Mouse (Mus musculus) granulocyte monocyte progenitor cell, adult 5-6 weeks (primary cell): ENCODE results near the gene Cox11. TPM values are rescaled to one million over a fixed set of nuclear protein-coding genes. Genes with fewer than 3 reads are reported as not detected.

Source experiments
- ATAC-seq: replicated peaks from 2 replicates; pipeline ENCODE4 v1.8.0; 2016; ENCODE audit warnings: mild to moderate bottlenecking, moderate TSS enrichment, inconsistent platforms; ENCODE audit not compliant: poor library complexity, severe bottlenecking
- total RNA-seq, 2 experiments: library from RNA; stranded (forward) in 1 of 2; stranded (reverse) in 1 of 2; fragments of 200-712, 200-1000 nt in 1 of 2; fragments of >200 nt in 1 of 2; fragmentation: Nextera tagmentation in 1 of 2; gene quantifications; 2 replicates each; pipeline ENCODE4 v1.2.3; 2014 to 2017

Cox11 gene
- total RNA-seq, 2 experiments from 2014 or later, result 8.4 to 12.2 TPM

DNA sequence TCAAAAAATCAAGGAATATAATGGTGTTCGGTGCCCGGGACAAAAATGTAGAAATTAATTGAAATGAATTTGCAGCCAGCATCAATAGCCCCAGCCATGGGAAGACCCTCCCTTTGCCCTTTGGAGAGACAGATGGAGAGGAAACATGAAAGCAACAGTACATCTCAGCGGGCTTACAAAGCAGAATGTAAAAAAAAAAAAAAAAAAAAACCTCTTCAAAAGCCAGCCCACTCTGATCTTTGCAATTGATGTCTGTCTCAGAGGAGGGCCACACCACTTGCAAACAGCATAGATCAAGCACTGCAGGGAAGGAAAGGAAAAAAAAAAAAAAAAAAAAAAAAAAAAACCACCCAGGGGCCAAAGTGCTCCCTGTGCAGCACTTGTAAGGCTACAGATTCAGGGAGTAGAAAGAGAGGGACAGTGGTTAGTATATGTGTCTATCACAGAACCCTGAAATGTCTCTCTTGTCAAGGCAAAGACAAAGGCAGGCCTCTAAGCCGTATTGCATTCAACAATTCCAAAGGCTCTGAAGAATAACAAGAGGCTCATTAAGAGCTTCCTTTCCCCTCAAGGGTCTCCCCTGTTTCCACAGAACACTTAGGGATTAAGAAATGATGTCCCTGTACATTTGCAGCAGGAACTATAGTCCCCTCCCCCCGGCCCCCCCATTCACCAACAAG, 25.8 kb downstream of the Cox11 start:
- ATAC-seq, result no peak

DNA sequence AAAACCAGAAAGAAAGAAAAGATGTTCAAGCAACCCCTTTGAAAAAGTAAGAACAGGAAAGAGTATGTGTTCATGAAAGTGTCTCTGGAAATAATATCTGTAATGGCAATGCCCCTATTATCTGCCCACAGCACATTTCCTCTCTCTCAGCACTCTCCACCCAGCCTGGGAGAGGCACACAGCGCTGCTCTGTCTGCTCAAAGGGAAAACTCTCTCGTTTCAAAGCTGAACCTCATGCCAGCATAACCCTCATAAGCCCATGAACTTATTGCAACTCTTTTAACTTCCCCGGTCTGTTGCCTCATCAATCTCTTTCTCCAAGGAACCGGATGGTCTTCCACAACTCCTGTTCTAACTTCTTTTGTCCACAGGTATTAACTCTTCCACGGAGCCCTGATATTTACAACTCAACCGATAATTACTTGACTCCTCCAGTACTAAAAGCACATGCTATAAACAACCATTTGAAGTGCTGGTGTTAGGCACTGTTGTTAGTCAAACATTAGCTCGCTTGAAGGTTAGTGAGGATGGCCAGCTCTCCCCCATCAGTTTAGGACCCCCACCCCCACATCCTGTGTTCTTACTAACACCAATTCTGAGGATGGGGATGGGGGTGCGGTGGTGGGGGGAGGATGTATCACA, 26.5 kb downstream of the Cox11 start:
- no peak for ATAC-seq

DNA sequence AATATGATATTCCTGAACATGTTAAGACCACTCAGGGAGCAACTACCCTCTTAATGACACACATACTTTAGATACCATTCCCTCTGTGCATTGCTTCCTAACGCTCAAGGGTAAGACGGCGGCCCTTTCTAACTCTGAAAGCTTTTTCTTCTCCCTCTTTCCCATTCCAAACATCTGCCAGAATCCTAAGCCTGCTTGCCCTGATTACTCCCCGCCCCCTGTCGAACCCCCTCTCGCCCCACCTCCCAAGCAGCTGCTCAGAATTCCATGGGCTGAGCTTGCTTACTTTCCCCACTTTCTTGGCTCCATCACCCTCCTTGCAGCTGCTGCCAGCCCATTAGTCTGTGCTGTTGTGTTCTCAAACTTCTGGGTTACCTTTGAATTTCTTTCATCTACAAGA, 27.2 kb downstream of the Cox11 start:
- ATAC-seq, result no peak

DNA sequence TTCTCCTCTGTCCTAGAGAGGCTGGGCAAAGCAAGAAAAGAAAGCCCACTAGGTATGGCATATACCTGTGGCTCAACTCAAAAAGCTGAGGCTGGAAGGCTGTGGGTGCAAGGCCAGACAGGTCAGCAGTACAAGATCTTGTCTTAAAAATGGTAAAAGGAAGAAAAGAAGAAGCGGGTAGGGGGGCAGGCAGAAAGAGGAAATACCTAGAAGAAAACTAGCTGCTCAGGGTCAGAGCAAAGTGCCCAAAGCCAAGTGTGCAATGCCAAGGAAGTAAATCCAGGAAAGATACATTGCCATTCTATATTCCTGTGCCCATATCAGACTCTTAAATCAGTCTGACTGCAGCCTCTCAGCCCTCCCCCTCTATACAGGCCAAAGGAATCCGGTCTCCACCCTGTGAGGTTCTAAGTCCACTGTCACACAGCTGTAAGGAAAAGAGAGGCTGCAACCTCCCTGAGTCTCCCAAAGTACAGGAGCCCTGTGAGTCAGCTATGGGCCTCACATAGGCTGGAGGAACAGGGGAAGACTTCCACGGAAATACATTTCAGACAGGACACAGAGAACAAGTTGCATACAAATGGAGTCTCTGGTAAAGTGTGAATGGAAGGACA, 28.3 kb downstream of the Cox11 start:
- ATAC-seq, result peak; percentile 33; the same call in 1 of the 2 replicates

DNA sequence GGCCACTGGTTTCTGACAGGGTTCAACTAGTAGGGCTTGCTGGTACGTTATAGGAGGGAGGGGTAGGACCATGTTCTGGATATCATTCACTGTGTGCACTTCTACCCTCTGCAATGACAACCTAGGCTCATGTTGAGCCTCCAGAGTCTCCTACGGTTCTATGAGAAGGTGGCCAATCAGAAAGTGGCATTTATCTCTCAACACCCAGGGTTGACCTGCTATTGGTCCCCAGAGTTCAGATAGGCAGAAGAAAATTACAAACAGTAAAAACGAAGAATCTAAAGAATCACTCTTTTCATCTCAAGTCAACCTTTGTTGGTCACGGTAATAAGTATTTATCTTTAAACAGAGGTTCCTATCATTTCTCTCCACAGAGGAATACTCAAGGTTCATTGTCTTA, 28.9 kb downstream of the Cox11 start:
- no peak for ATAC-seq

DNA sequence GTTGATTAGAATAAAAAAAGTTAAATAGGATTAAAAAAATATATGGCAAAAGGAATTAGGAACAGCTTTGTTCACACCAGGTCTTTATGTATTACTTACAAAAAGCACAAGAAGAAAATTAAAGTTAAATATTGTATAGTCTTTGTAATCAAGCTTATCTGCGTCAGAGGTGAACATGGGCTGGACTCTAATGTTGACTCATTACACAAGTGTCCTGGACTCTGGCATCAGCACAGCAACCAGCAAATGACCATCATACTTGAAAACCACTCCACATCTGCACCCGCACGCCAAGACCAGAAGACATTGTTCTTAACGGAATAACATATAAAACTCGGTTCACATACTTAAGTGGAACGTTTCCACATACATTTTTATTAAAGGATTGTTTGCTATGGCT, 29.4 kb downstream of the Cox11 start:
- ATAC-seq, result no peak

DNA sequence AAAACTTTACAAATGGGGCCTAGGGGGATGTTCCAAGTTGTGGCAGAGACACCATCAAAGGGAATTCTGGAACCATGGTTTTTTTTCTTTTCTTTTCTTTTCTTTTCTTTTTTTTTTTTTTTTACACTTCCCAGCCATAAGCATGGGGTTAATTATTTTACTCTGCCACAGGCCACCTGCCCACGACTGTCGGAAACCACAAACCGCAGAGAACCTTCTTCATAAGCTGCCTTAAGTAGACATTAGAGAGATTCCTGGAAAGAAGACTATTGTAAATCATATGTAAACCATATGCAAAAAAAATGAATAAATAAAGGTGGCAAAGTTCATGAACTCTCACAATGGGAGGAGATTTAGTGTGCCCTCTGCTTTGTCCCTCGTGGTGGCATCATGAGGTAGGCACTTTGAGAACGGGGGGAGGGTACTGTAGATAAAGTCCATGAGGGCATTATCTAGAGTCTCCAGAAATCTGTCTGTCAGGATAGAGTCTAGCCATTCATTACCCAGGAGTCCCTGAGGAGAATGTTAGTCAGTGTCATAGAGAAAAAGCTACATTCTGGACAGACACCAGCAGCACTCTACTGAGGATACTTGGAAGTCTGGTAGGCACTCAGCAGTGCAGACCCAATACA, 37.6 kb downstream of the Cox11 start:
- ATAC-seq, result peak; percentile 35; the same call in 1 of the 2 replicates

DNA sequence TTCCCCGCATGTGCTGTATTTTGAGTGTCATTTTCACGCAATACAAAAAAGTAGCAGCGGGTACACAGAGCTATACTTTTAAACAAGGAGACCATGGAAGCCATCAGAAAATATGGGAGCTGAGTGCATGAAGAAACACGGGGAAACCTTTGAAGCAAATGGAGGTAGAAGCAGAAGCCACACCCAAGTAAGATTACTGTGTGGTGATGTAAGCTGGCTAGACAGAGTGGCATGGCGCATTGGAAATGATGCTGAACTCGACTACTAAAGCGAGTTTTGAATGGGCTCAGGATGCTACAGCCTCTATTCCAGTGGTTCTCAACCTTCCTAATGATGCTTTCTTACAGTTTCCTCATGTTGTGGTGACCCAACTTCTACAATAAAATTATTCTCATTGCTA, 39.1 kb downstream of the Cox11 start:
- ATAC-seq, result no peak

DNA sequence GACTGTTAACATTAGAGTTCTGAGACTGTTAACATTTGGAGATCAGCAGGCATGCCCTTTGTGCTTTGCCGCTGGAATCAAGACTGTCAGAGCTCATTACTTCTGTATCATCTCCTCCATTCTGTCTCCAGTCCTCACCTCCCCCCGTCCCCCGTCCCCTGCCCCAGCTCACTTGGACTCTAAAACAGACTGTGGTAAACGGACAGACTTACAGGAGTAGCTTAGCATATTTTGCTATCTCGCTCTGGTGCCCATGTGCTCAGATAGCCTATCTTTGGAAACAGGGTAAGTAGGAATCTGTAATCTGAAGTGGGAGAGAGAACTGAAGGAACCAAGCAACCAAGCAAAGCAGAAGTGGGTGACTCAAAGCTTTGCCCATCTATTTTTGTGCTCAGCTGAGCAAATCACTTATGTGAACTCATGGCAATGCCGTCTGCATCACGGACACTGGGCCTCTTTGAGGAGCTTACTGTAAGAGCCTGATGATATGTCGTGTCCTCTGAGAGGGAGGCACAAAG, 39.9 kb downstream of the Cox11 start:
- ATAC-seq, result no peak

DNA sequence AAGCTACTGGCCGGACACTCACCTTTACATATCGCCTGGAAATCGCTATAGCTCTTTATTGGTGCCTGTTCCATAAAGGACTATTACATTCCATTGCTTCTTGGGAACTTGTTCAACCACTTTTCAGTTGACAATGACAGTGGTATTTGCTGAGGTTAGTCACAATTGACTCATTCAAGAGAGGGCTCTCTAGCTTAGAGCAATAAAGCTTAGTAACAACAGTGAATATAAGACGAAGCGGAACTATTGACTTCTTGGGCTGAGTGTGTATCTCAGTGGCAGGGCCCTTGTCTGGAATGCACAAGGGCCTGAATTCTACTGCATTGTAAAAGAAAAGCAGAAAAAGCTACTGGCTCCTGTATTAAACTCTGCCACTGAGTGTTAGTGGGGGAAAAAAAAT, 40.6 kb downstream of the Cox11 start:
- ATAC-seq, result no peak

DNA sequence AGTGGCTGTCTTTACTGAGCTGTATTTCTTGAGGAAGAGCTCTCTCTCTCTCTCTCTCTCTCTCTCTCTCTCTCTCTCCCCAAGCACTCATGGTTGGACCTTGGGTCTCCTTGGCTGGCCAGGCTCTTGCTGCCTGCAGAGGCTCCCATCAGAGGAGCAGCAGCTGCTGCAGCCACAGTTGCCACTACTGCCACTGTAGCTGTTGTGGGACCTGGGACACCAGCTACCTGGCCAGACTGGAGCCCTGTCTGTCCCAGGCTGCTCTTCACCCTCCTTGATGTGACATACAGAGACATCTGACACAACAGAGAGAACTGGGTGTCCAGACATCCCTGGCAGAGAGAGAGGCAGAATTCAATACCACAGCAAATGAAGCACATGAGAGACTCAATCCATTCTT, 43.2 kb downstream of the Cox11 start:
- no peak for ATAC-seq

DNA sequence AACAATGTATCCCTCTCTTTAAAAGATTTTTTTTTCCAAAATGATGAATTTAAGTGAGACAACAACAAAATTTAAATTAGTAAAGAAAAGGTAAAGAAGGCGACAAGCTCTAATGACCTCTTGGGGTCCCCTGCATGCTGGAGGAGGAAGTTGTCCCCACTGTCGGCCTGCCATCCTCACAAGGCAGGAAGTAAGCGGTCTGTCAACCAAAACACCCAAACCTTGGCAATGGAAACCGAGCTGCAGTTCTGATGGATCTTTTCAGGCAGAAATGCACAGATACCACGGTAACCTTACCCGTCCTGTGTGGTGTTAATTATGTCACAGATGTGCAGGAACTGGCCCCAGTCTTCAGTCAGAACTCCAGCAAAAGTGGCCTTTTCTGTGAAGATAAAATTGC, 46.8 kb downstream of the Cox11 start:
- peak; percentile 43 for ATAC-seq

DNA sequence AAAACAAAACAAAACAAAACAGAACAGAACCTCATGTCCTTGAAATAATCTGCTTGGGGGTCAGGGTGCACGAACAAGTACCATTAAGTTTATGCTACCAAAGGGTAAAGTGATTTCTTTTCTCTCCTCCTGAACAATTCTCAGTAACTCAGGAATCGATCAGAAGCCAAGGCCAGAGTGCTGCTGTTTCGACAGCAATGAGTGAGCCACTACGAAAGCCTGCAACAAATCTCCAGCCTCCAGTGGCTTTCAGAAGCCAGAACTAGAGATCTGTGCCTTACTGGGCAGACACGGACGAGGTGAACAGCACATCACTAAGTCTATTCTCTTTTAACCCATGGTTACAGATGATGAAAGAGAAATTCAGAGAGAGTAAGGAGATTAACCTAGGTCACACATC, 47.2 kb downstream of the Cox11 start:
- no peak for ATAC-seq

DNA sequence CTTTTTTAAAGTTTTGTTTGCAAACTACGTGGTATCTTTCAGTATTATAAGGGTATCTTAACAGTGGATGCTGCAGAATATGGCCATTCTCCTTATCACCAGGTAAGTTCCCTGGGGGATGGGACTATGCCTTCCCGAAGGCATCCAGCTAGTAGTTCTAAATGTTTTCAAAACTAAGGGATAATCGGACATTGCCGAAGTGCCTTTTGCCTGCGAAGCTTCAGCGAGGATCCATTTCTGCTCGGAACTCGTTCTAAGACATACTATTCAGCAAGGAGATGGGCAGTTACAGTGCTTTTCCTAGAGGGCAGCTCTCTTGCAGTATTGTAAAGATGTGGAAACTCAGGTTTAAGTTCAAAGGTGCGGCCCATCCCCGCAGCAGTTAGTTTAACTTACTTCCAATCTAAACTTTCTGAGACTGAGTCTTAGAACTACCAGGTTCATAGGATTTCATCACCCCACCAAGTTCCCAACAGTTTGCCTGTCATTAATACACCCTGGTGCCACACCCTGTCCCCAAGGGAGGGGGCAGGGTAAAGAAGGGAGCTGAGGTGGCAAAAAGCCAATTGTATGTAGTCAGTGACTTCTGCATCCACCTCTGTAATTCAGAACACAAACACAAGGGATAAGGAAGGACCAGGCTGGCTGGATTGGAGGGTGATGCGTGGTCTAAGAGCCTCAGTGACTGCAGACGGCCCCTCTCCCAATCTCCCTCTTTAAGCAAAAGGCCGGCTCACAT, 48.5 kb downstream of the Cox11 start:
- peak; percentile 24 for ATAC-seq

DNA sequence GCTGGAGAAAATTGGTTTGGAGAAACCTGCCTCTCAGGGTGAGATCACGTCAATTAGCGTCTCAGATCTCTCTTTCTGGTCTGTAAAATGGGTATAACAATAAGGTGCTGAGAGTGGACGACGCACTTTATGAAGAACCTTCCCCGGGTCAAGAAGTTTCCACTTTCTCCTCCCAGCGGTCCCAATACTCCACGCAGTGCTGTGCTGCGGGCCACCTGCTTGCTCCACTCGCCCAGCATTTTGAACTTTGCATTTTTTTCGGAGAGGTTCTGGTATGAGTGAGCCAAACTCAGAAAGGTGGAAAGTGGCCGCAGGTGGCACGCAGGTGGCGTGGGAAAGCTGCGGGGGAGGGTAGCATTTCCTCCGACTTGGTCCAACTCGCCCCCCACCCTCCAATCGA, 49.1 kb downstream of the Cox11 start:
- peak; percentile 12; the same call in 1 of the 2 replicates for ATAC-seq

DNA sequence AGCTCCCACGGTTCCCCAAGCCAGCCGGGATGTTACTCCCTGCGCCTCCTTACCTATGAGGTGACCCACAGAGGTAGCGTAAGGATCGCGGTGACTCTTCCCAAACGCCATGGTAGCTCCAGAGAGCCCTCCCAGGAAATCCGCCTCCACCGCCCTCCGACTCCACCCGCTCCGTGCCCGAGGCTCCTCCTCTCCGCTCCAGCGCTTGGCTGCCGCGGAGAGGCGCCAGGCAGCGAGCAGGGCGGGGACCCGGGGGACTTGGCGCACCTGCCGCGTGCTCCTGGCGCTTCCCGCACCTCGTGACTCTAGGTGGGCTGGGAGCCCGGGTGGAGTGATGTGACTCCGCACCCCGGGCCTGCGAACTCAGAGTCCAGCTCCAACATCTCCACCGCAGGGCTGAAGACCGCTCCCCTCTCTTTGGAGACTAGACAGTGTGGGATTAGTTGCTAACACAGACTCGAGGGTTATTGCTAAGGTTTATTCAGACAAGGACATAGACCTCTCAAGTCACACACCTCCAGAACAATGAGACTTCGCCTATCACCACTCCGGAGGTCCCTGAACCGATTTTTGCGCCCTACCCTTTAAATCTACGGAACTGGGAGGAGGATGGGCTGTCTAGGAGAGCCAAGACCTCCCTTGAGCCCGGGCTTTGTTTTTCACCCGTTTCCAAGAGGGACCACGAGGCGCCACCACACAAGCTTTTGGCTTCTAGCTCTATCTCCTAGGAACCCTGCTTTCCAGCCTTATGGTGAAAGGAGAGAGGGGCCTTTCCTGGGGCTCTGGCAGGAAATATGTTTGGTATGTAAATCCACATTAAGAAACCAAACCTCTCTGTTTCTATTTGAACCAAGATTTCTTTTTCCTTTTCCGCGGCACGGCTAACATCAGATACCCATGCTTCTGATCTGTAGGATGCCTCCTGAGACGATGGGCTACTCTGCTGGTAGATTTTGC, 49.8 kb downstream of the Cox11 start, which contains the start of gene Tom1l1:
TSS of gene Tom1l1 (minus strand) at position 907 of the 957 bp plus-strand sequence.
- peak; percentile 84 for ATAC-seq

DNA sequence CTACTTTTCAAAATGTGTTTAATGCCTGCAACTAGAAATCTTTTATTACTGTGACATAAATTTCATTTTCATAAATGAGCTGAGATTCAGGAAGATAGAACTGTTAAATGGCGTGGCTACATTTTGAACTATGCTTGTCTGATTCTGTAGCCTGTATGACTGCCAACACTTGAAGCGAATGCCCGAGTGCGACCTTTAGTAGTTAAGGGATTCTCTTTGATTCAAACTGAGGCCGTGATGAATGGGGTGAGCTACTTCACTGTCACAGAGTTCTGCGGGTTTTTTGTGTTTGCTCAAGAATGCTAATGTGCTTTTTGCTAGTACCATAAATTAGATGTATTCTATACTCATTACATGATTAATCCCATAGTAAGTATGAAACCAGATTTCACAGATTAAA, 52.4 kb downstream of the Cox11 start:
- no peak for ATAC-seq

DNA sequence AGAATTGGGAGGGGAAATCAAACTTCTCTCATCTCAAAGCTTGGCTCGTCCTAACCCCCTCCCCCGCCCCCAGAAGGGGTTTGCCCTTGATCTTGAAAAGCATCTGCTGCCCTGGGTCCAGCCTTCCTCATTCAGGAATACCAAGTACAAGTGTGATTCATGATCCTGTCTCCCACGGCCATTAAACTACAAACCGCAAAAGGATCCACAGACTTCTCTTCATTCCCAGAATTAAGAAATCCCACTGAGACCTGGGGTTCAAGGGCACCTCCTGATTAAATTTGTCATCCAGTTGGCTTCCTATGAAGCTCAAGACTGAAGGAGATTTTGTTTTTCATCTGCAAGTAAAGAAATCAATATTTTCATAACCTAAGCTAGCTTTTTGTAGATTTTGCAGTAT, 56.2 kb downstream of the Cox11 start:
- no peak for ATAC-seq
